Mouse (Mus musculus) hindbrain, embryonic 10.5 days (tissue): Measurements from ENCODE around the gene Olfr27. TPM values are rescaled to one million over a fixed set of nuclear protein-coding genes. Genes with fewer than 3 reads are reported as not detected.

Source experiments
- DNase-seq: peaks from one replicate; pipeline ENCODE4 v3.0.0-alpha.2; 2017; ENCODE audit warnings: low spot score
- H3K27ac ChIP-seq: fragments of 300-500 bp; sonication (generic); 2 replicates; pipeline ENCODE4 v1.5.1; 2016; ENCODE audit warnings: mild to moderate bottlenecking, moderate library complexity
- H3K27me3 ChIP-seq: fragments of 300-500 bp; sonication (generic); 2 replicates; pipeline ENCODE4 v1.6.1; 2016; ENCODE audit warnings: mild to moderate bottlenecking; ENCODE audit not compliant: poor library complexity, insufficient read depth, severe bottlenecking
- H3K36me3 ChIP-seq: fragments of 300-500 bp; sonication (generic); 2 replicates; pipeline ENCODE4 v1.6.1; 2016; ENCODE audit warnings: mild to moderate bottlenecking, moderate library complexity
- H3K4me1 ChIP-seq: fragments of 300-500 bp; sonication (generic); replicated peaks from 2 replicates; pipeline ENCODE4 v1.6.1; 2016; ENCODE audit warnings: mild to moderate bottlenecking
- H3K4me3 ChIP-seq: fragments of 300-500 bp; sonication (generic); 2 replicates; pipeline ENCODE4 v1.5.1; 2016; ENCODE audit warnings: mild to moderate bottlenecking, moderate library complexity
- H3K9me3 ChIP-seq: fragments of 300-500 bp; sonication (generic); 2 replicates; pipeline ENCODE4 v1.6.1; 2016; ENCODE audit warnings: mild to moderate bottlenecking, moderate library complexity
- WGBS: fragments of 180-500 bp; shearing (Covaris S2); methylation state at CpG from one replicate; pipeline ENCODE4 v1.1.7; 2016; 5-methylcytosine and 5-hydroxymethylcytosine counted together
- polyA plus RNA-seq: library from polyadenylated mRNA; unstranded; fragments of >200 nt; fragmentation: Nextera tagmentation; extraction: Ambion mirVana; gene quantifications from 2 replicates; pipeline ENCODE4 v1.2.1, GENCODE M21; 2016

Gene Olfr27
- polyA plus RNA-seq, result not detected in 2 replicates

DNA sequence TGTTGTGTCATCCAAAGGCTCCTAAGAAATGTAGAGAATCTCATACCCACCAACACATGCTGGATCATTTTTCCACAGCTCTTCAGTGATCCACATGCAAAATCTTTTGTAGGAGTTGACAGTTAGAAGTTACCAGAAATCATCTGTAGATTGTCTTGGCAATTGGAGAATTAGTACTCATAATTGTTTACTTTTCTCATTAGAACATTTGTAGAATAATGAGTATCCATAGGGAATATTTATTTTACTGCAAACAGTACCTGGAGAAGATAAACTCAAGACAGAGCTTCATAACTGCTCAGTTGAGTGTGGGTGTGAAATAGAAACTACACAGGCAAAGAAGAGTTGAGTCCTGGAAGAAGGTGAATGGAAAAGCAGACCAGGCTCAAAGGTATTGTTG is at the start of gene Olfr27:
Olfr27 (plus strand) TSS at position 301 of the 400 bp plus-strand sequence.
- H3K27ac ChIP-seq, result no peak within 1 kb of the TSS
- no peak within 1 kb of the TSS for H3K4me3 ChIP-seq
- H3K4me1 ChIP-seq, result no peaks in the 10 kb centered on the region
- H3K9me3 ChIP-seq, result no peaks in the 10 kb centered on the region
- no peaks in the 10 kb centered on the region for H3K27me3 ChIP-seq
- DNase-seq, result no peak
- H3K36me3 ChIP-seq, result no peaks in the 10 kb centered on the region

DNA sequence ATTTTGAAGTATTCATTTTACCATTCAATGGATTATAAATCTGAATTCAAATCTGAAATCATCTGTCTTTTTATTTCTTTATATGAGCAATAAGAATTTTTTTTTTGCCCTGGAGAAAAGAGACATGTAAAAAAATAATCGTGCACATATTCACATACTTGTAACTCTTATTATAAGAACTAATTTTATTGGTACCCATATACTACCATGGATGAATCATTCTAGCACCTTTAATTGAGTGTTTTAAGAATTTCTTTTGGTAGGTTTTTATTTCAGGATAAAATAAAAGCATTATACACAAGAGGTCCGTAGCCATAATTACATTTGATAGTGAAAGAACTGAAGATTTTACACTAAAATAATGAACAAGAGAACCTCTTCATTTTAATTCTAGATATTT is 49.1 kb upstream of the Olfr27 start, which contains the start of gene Olfr938:
Olfr938 (minus strand) TSS at position 101 of the 400 bp plus-strand sequence.
- H3K4me3 ChIP-seq, result no peak within 1 kb of the TSS
- no peak within 1 kb of the TSS for H3K27ac ChIP-seq
- no peaks in the 10 kb centered on the region for H3K4me1 ChIP-seq
- DNase-seq, result no peak
- 91% methylated on average over 2 of the region's 2 CpGs for WGBS
- no peaks in the 10 kb centered on the region for H3K36me3 ChIP-seq
- H3K9me3 ChIP-seq, result peaks cover 4% of the 10 kb centered on the region; the same call in 1 of the 2 replicates
- H3K27me3 ChIP-seq, result no peaks in the 10 kb centered on the region

DNA sequence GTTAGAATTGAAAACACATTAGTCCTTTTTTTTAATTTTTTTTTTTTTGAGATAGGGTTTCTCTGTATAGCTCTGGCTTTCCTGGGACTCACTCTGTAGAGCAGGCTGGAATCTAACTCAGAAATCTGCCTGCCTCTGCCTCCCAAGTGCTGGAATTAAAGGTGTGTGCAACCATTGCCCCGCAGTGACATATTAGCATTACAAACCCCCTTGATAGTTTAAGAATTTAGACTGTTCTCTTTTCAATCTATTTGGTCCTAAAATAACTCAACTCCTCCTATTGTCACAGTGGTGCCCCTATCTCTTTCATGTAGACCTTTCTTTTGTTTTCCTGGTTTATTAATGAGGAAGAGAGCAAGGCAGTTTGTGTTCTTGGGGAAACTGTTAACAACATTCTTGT is 605 bp upstream of the Olfr27 start:
- 97% methylated on average over 1 of the region's 1 CpGs for WGBS
- no peak overlapping the region for H3K4me3 ChIP-seq

DNA sequence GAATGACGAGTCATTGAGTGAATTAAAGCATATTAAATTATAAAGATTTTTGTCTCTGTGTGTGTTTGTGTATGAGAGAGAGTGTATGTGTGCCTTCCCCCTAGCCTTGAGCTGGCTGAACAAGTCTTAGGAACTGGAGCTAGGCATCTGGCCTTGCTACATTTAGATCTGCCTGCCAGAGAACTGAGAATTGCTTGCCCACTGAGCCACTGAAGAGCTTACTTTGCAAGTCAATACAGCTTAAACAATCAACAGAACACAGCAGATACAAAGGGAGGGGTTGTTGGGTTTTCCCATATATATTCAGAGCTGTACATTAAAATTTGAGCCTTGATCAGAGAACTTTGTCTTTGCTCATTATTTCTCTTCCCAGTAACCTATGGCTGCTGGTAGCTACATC is 24.5 kb downstream of the Olfr27 start:
- DNase-seq, result no peak
- Histone ChIP-seq H3K27me3 (no peaks in the 10 kb centered on the region), H3K4me3 (no peak overlapping the region), H3K4me1 (no peaks in the 10 kb centered on the region), H3K27ac (no peak overlapping the region), H3K36me3 (no peaks in the 10 kb centered on the region), H3K9me3 (no peaks in the 10 kb centered on the region)
- 63% methylated on average over 1 of the region's 1 CpGs for WGBS

More for the DNA sequence above, 605 bp upstream of the Olfr27 start:
- DNase-seq, result no peak
- H3K9me3 ChIP-seq, result no peaks in the 10 kb centered on the region
- no peaks in the 10 kb centered on the region for H3K27me3 ChIP-seq
- no peaks in the 10 kb centered on the region for H3K4me1 ChIP-seq
- H3K27ac ChIP-seq, result no peak overlapping the region
- no peaks in the 10 kb centered on the region for H3K36me3 ChIP-seq

DNA sequence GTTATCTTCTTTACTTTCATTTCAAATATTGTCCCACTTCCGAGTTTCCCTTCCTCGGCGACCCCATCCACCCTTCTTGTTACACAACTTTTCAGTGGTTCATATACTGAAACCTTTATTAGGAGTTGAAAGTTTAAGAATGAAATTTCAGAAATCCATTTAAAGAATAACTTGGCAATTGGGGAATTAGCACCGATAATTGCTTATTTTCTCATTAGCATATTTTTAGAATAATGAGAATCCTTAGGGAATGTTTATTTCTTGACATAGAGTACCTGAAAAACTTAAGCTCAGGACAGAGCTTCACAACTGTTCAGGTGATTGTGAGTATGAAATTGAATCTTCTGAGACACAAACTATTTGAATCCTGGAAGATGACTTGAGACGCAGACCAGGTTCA is 38.1 kb downstream of the Olfr27 start, which contains the start of gene Olfr943:
Olfr943 (plus strand) TSS at position 301 of the 400 bp plus-strand sequence.
- Histone ChIP-seq H3K4me3 (no peak within 1 kb of the TSS), H3K4me1 (no peaks in the 10 kb centered on the region), H3K36me3 (no peaks in the 10 kb centered on the region), H3K27ac (no peak within 1 kb of the TSS), H3K9me3 (peaks cover 6% of the 10 kb centered on the region; the same call in 1 of the 2 replicates), H3K27me3 (no peaks in the 10 kb centered on the region)
- 92% methylated on average over 5 of the region's 5 CpGs for WGBS
- DNase-seq, result no peak

Other genes with a start within 250 kb of the Olfr27 start
- gene Olfr930, start 198.3 kb upstream of the Olfr27 start, polyA plus RNA-seq, result not detected in 2 replicates
- not detected in 2 replicates for gene Olfr933, start 155.8 kb upstream of the Olfr27 start, polyA plus RNA-seq
- gene Olfr934, start 139.8 kb upstream of the Olfr27 start, polyA plus RNA-seq, result not detected in 2 replicates
- gene Olfr935, start 128.4 kb upstream of the Olfr27 start, polyA plus RNA-seq, result not detected in 2 replicates
- not detected in 2 replicates for gene Olfr146, start 104.8 kb upstream of the Olfr27 start, polyA plus RNA-seq
- gene Olfr937, start 63.2 kb upstream of the Olfr27 start, polyA plus RNA-seq, result not detected in 2 replicates
- gene Olfr938, start 49.2 kb upstream of the Olfr27 start, polyA plus RNA-seq, result not detected in 2 replicates
- gene Olfr943, start 38.2 kb downstream of the Olfr27 start, polyA plus RNA-seq, result not detected in 2 replicates
- gene Olfr944, start 73.8 kb downstream of the Olfr27 start, polyA plus RNA-seq, result not detected in 2 replicates
- gene Olfr1537, start 121.9 kb downstream of the Olfr27 start, polyA plus RNA-seq, result not detected in 2 replicates
- gene Olfr945, start 148.7 kb downstream of the Olfr27 start, polyA plus RNA-seq, result not detected in 2 replicates
- not detected in 2 replicates for gene Olfr948, start 197.9 kb downstream of the Olfr27 start, polyA plus RNA-seq